Mouse (Mus musculus) liver, embryonic 11.5 days (tissue): ENCODE measurements around the gene Itpr3. TPM values are rescaled to one million over a fixed set of nuclear protein-coding genes. Genes with fewer than 3 reads are reported as not detected.

Source experiments
- ATAC-seq: fragments of 200-750 bp; cut with Nextera tagmentation; replicated peaks from 2 replicates; pipeline ENCODE4 v1.8.0; 2017; ENCODE audit warnings: moderate number of reproducible peaks, mild to moderate bottlenecking, moderate TSS enrichment, moderate library complexity; ENCODE audit not compliant: low FRiP score
- DNase-seq: peaks from one replicate; pipeline ENCODE4 v3.0.0-alpha.2; 2017; ENCODE audit warnings: low spot score
- H3K27ac ChIP-seq: fragments of 300-500 bp; sonication (generic); 2 replicates; pipeline ENCODE4 v1.5.1; 2014; ENCODE audit warnings: mild to moderate bottlenecking, low read depth, low read length, control low read depth
- H3K27me3 ChIP-seq: fragments of 300-500 bp; sonication (generic); replicated peaks from 2 replicates; pipeline ENCODE4 v1.6.1; 2014; ENCODE audit warnings: low read length, mixed read lengths; ENCODE audit not compliant: control insufficient read depth, insufficient read depth
- H3K36me3 ChIP-seq: fragments of 300-500 bp; sonication (generic); 2 replicates; pipeline ENCODE4 v1.6.1; 2014; ENCODE audit warnings: mild to moderate bottlenecking, low read length, moderate library complexity, mixed read lengths; ENCODE audit not compliant: control insufficient read depth, insufficient read depth
- H3K4me1 ChIP-seq: fragments of 300-500 bp; sonication (generic); replicated peaks from 2 replicates; pipeline ENCODE4 v1.6.1; 2014; ENCODE audit warnings: low read length, mixed read lengths; ENCODE audit not compliant: control insufficient read depth, insufficient read depth
- H3K4me2 ChIP-seq: fragments of 300-500 bp; sonication (generic); 2 replicates; pipeline ENCODE4 v1.6.1; 2014; ENCODE audit warnings: mild to moderate bottlenecking, control low read depth, moderate library complexity
- H3K4me3 ChIP-seq: fragments of 300-500 bp; sonication (generic); 2 replicates; pipeline ENCODE4 v1.5.1; 2014; ENCODE audit warnings: low read depth, low read length, control low read depth
- H3K9ac ChIP-seq: fragments of 300-500 bp; sonication (generic); 2 replicates; pipeline ENCODE4 v1.6.1; 2014; ENCODE audit warnings: low read depth, low read length, control low read depth
- H3K9me3 ChIP-seq: fragments of 300-500 bp; sonication (generic); 2 replicates; pipeline ENCODE4 v1.6.1; 2016; ENCODE audit warnings: low read length, inconsistent platforms, mixed read lengths; ENCODE audit not compliant: control insufficient read depth
- WGBS: fragments of 180-500 bp; shearing (Covaris S2); extraction: QIAGEN DNeasy Blood & Tissue Kit; methylation state at CpG from one replicate; pipeline ENCODE4 v1.1.7; 2014; 5-methylcytosine and 5-hydroxymethylcytosine counted together
- polyA plus RNA-seq: library from polyadenylated mRNA; unstranded; fragments of >200 nt; fragmentation: Nextera tagmentation; extraction: Ambion mirVana; gene quantifications from 2 replicates; pipeline ENCODE4 v1.2.1, GENCODE M21; 2014

Gene Itpr3
- polyA plus RNA-seq, 1 experiment from 2014 or later: 2.0 TPM

- H3K4me3 ChIP-seq: no peak overlapping the region
- H3K27ac ChIP-seq: no peak overlapping the region
- no peaks in the 10 kb centered on the region for H3K9me3 ChIP-seq
- peaks cover 13% of the 10 kb centered on the region for H3K4me1 ChIP-seq
- no peak for ATAC-seq
- H3K4me2 ChIP-seq: no peak overlapping the region
- WGBS: 46% methylated on average over 6 of the region's 6 CpGs
- DNase-seq: no peak
- H3K27me3 ChIP-seq: peaks cover 2% of the 10 kb centered on the region; the same call in 1 of the 2 replicates
- no peak overlapping the region for H3K9ac ChIP-seq
- H3K36me3 ChIP-seq: no peaks in the 10 kb centered on the region
These were observed 14.5 kb downstream of the Itpr3 start for GRCm38 (mm10) chr17:27071630-27072029.

- no peak overlapping the region for H3K4me2 ChIP-seq
- H3K4me3 ChIP-seq: no peak overlapping the region
- H3K27ac ChIP-seq: no peak overlapping the region
- H3K9ac ChIP-seq: no peak overlapping the region
- peaks cover 2% of the 10 kb centered on the region; the same call in 1 of the 2 replicates for H3K27me3 ChIP-seq
- H3K9me3 ChIP-seq: no peaks in the 10 kb centered on the region
- ATAC-seq (no peak), DNase-seq (no peak)
- peaks cover 9% of the 10 kb centered on the region; the same call in 1 of the 2 replicates for H3K4me1 ChIP-seq
- WGBS: 88% methylated on average over 8 of the region's 8 CpGs
- H3K36me3 ChIP-seq: no peaks in the 10 kb centered on the region
These were observed 15.3 kb downstream of the Itpr3 start for GRCm38 (mm10) chr17:27072363-27072762.

GRCm38 (mm10) chr17:27073126-27073525 lies 16.0 kb downstream of the Itpr3 start:
- Histone ChIP-seq H3K9ac (no peak overlapping the region), H3K4me2 (no peak overlapping the region), H3K27ac (no peak overlapping the region), H3K4me3 (no peak overlapping the region), H3K4me1 (peaks cover 9% of the 10 kb centered on the region; the same call in 1 of the 2 replicates), H3K9me3 (no peaks in the 10 kb centered on the region; the same call in 1 of the 2 replicates), H3K27me3 (peaks cover 2% of the 10 kb centered on the region; the same call in 1 of the 2 replicates), H3K36me3 (no peaks in the 10 kb centered on the region)
- whole genome bisulfite sequencing: 77% methylated on average over 5 of the region's 5 CpGs
- no peak for DNase-seq
- ATAC-seq: no peak

GRCm38 (mm10) chr17:27073778-27074177 lies 16.7 kb downstream of the Itpr3 start:
- DNase-seq (no peak), ATAC-seq (no peak)
- Histone ChIP-seq H3K36me3 (no peaks in the 10 kb centered on the region), H3K4me2 (no peak overlapping the region), H3K27me3 (peaks cover 2% of the 10 kb centered on the region; the same call in 1 of the 2 replicates), H3K27ac (no peak overlapping the region), H3K9ac (no peak overlapping the region), H3K4me1 (peaks cover 9% of the 10 kb centered on the region; the same call in 1 of the 2 replicates), H3K4me3 (no peak overlapping the region), H3K9me3 (no peaks in the 10 kb centered on the region; the same call in 1 of the 2 replicates)
- WGBS: 64% methylated on average over 9 of the region's 9 CpGs

GRCm38 (mm10) chr17:27074236-27074635 lies 17.1 kb downstream of the Itpr3 start:
- H3K9me3 ChIP-seq: no peaks in the 10 kb centered on the region; the same call in 1 of the 2 replicates
- H3K36me3 ChIP-seq: no peaks in the 10 kb centered on the region
- no peak for ATAC-seq

GRCm38 (mm10) chr17:27074849-27075745 lies 18.0 kb downstream of the Itpr3 start:
- no peaks in the 10 kb centered on the region for H3K27me3 ChIP-seq
- H3K9me3 ChIP-seq: no peaks in the 10 kb centered on the region; the same call in 1 of the 2 replicates
- no peak overlapping the region for H3K9ac ChIP-seq
- ATAC-seq (no peak), DNase-seq (no peak)
- no peaks in the 10 kb centered on the region for H3K36me3 ChIP-seq
- H3K4me2 ChIP-seq: no peak overlapping the region
- H3K4me1 ChIP-seq: peaks cover 5% of the 10 kb centered on the region; the same call in 1 of the 2 replicates
- H3K4me3 ChIP-seq: no peak overlapping the region
- 61% methylated on average over 17 of the region's 17 CpGs for WGBS
- H3K27ac ChIP-seq: no peak overlapping the region

More at GRCm38 (mm10) chr17:27074236-27074635, 17.1 kb downstream of the Itpr3 start:
- Histone ChIP-seq H3K4me3 (no peak overlapping the region), H3K27ac (no peak overlapping the region), H3K4me2 (no peak overlapping the region), H3K9ac (no peak overlapping the region), H3K4me1 (peaks cover 9% of the 10 kb centered on the region; the same call in 1 of the 2 replicates), H3K27me3 (peaks cover 2% of the 10 kb centered on the region; the same call in 1 of the 2 replicates)
- DNase-seq: no peak
- WGBS: 56% methylated on average over 6 of the region's 6 CpGs

GRCm38 (mm10) chr17:27077133-27077532 lies 20.0 kb downstream of the Itpr3 start:
- Histone ChIP-seq H3K9me3 (no peaks in the 10 kb centered on the region; the same call in 1 of the 2 replicates), H3K27ac (no peak overlapping the region), H3K4me2 (no peak overlapping the region), H3K4me1 (peaks cover 10% of the 10 kb centered on the region), H3K4me3 (no peak overlapping the region), H3K27me3 (no peaks in the 10 kb centered on the region), H3K36me3 (no peaks in the 10 kb centered on the region), H3K9ac (no peak overlapping the region)
- no peak for ATAC-seq
- no peak for DNase-seq
- WGBS: 89% methylated on average over 7 of the region's 7 CpGs

- Histone ChIP-seq H3K4me2 (no peak overlapping the region), H3K9ac (no peak overlapping the region), H3K27me3 (no peaks in the 10 kb centered on the region), H3K36me3 (no peaks in the 10 kb centered on the region), H3K27ac (no peak overlapping the region), H3K4me3 (no peak overlapping the region), H3K4me1 (peaks cover 10% of the 10 kb centered on the region), H3K9me3 (no peaks in the 10 kb centered on the region; the same call in 1 of the 2 replicates)
- no peak for DNase-seq
- ATAC-seq: no peak
- 76% methylated on average over 6 of the region's 6 CpGs for WGBS
These were observed 20.8 kb downstream of the Itpr3 start for GRCm38 (mm10) chr17:27077920-27078319.
